Mouse (Mus musculus): ENCODE data around the gene Sema6d. TPM values are rescaled to one million over a fixed set of nuclear protein-coding genes. Genes with fewer than 3 reads are reported as not detected.

Sema6d gene
- polyA plus RNA-seq, 1 experiment from 2014 or later, result 12.2 TPM

GRCm38 (mm10) chr2:124626425-124626824, 536.7 kb downstream of the Sema6d start:
- WGBS, result 76% methylated on average over 7 of the region's 7 CpGs
- Histone ChIP-seq H3K27me3 (replicated peaks; ENCODE audit: control insufficient read depth, insufficient read depth, low read length) (no peaks in the 10 kb centered on the region), H3K9me3 (ENCODE audit: control insufficient read depth, low read length) (no peaks in the 10 kb centered on the region), H3K36me3 (ENCODE audit: control insufficient read depth, insufficient read depth, low read length) (no peaks in the 10 kb centered on the region), H3K9ac (ENCODE audit: low read depth, low read length) (no peak overlapping the region), H3K4me2 (no peak overlapping the region), H3K4me3 (ENCODE audit: low read depth, low read length) (no peak overlapping the region), H3K4me1 (replicated peaks; ENCODE audit: control insufficient read depth, insufficient read depth, low read length) (no peaks in the 10 kb centered on the region), H3K27ac (ENCODE audit: low read depth, low read length) (no peak overlapping the region)
- DNase-seq (ENCODE audit: low spot score) (no peak), ATAC-seq (replicated peaks; ENCODE audit: low FRiP score) (no peak)

DNA sequence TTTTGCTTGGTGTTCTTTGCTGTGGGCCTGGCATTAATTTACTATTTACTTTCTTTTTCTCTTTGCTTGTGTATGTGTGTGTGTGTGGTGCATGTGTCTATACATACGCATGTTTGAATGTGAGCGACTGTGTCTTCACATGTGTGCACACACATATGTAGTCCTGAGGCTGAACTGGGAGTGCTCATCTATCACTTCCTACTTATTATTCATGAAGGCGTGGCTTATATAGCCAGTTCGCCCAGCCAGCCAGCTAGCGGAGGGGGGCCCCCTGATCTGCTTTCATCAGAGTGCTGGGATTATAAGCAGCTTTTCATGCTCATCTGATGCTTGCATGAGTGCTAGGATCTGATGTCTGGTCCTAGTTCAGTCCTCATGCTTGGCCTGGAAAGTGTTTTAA, 537.9 kb downstream of the Sema6d start:
- no peaks in the 10 kb centered on the region for H3K4me1 ChIP-seq (replicated peaks; ENCODE audit: control insufficient read depth, insufficient read depth, low read length)
- no peak overlapping the region for H3K4me2 ChIP-seq
- no peaks in the 10 kb centered on the region for H3K27me3 ChIP-seq (replicated peaks; ENCODE audit: control insufficient read depth, insufficient read depth, low read length)
- no peak overlapping the region for H3K27ac ChIP-seq (ENCODE audit: low read depth, low read length)
- H3K36me3 ChIP-seq (ENCODE audit: control insufficient read depth, insufficient read depth, low read length), result no peaks in the 10 kb centered on the region
- no peaks in the 10 kb centered on the region for H3K9me3 ChIP-seq (ENCODE audit: control insufficient read depth, low read length)
- no peak overlapping the region for H3K9ac ChIP-seq (ENCODE audit: low read depth, low read length)
- no peak overlapping the region for H3K4me3 ChIP-seq (ENCODE audit: low read depth, low read length)
- no peak for ATAC-seq (replicated peaks; ENCODE audit: low FRiP score)
- no peak for DNase-seq (ENCODE audit: low spot score)
- 85% methylated on average over 5 of the region's 5 CpGs for WGBS

- H3K27ac ChIP-seq (ENCODE audit: low read depth, low read length), result no peak overlapping the region
- H3K4me3 ChIP-seq (ENCODE audit: low read depth, low read length), result no peak overlapping the region
- no peaks in the 10 kb centered on the region for H3K9me3 ChIP-seq (ENCODE audit: control insufficient read depth, low read length)
- DNase-seq (ENCODE audit: low spot score) (no peak), ATAC-seq (replicated peaks; ENCODE audit: low FRiP score) (no peak)
- H3K27me3 ChIP-seq (replicated peaks; ENCODE audit: control insufficient read depth, insufficient read depth, low read length), result no peaks in the 10 kb centered on the region
- no peak overlapping the region for H3K9ac ChIP-seq (ENCODE audit: low read depth, low read length)
- 91% methylated on average over 7 of the region's 7 CpGs for WGBS
- no peaks in the 10 kb centered on the region for H3K4me1 ChIP-seq (replicated peaks; ENCODE audit: control insufficient read depth, insufficient read depth, low read length)
- no peaks in the 10 kb centered on the region for H3K36me3 ChIP-seq (ENCODE audit: control insufficient read depth, insufficient read depth, low read length)
- H3K4me2 ChIP-seq, result no peak overlapping the region
These were observed 538.9 kb downstream of the Sema6d start for GRCm38 (mm10) chr2:124628701-124629100.

DNA sequence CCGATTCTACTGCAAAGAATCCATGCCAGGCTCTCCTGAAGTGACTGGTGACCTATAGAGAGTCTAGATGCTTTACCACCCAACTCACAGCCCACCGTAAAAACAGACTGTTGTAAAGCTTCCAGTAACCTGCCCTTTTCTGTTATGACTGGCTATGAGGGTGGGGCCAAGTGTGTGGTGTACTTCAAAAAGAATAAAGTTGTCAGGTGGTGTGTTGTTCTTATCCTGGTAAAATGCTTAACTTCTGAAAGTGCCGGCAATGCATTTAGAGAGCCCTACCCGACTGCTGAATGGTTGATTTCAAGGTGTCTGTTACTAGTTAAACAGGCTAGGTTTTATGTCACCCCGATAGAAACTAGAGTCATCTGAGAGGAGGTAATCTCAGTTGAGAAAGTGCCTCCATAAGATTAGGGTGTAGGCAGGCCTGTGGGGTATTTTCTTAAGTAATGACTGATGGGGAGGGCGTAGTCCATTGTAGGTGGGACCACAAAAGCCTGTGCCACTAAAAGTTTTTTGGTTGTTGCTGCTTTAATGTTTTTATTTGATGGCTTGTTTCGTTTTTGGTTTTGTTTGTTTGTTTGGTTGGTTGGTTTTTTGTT, 544.7 kb downstream of the Sema6d start:
- H3K4me1 ChIP-seq (replicated peaks; ENCODE audit: control insufficient read depth, insufficient read depth, low read length), result no peaks in the 10 kb centered on the region; the same call in 1 of the 2 replicates
- WGBS, result 87% methylated on average over 7 of the region's 7 CpGs

DNA sequence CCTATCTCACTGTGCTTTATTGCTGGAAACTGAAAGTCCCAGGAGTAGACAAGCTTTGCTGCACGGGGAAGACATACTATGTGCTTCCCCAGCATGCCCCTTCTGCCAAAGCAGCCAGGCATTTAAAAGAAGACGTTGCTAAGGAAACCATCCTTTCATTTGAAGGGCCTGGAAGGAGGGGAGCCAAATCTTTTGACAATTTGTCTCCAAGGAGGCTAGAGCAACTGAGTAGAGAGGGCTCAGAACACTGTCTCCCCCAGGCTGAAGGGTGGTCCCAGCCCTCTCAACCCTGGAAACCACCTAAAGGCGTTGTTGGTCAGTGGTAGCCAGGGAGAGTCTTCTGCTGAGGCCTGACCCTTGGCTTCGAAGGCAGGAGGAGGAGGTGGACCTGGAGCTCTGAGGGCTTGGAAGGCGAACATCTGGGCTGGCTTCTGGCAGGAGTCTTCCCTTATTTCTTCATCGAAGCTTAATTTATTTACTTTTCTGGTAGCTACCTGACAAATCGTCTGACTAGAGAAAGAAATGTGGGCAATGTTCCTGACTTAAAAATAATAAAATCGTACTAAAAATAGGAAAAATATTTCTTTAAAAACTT, 545.6 kb downstream of the Sema6d start:
- Histone ChIP-seq H3K4me3 (ENCODE audit: low read depth, low read length) (no peak overlapping the region), H3K9me3 (ENCODE audit: control insufficient read depth, low read length) (no peaks in the 10 kb centered on the region), H3K27ac (ENCODE audit: low read depth, low read length) (no peak overlapping the region), H3K4me1 (replicated peaks; ENCODE audit: control insufficient read depth, insufficient read depth, low read length) (no peaks in the 10 kb centered on the region; the same call in 1 of the 2 replicates), H3K4me2 (no peak overlapping the region), H3K36me3 (ENCODE audit: control insufficient read depth, insufficient read depth, low read length) (no peaks in the 10 kb centered on the region), H3K9ac (ENCODE audit: low read depth, low read length) (no peak overlapping the region), H3K27me3 (replicated peaks; ENCODE audit: control insufficient read depth, insufficient read depth, low read length) (no peaks in the 10 kb centered on the region)
- 65% methylated on average over 8 of the region's 8 CpGs for WGBS
- DNase-seq (ENCODE audit: low spot score), result no peak
- no peak for ATAC-seq (replicated peaks; ENCODE audit: low FRiP score)

More for the DNA sequence above, 544.7 kb downstream of the Sema6d start:
- Histone ChIP-seq H3K27me3 (replicated peaks; ENCODE audit: control insufficient read depth, insufficient read depth, low read length) (no peaks in the 10 kb centered on the region), H3K9ac (ENCODE audit: low read depth, low read length) (no peak overlapping the region), H3K27ac (ENCODE audit: low read depth, low read length) (no peak overlapping the region), H3K9me3 (ENCODE audit: control insufficient read depth, low read length) (no peaks in the 10 kb centered on the region), H3K36me3 (ENCODE audit: control insufficient read depth, insufficient read depth, low read length) (no peaks in the 10 kb centered on the region), H3K4me2 (no peak overlapping the region), H3K4me3 (ENCODE audit: low read depth, low read length) (no peak overlapping the region)
- ATAC-seq (replicated peaks; ENCODE audit: low FRiP score) (no peak), DNase-seq (ENCODE audit: low spot score) (no peak)

DNA sequence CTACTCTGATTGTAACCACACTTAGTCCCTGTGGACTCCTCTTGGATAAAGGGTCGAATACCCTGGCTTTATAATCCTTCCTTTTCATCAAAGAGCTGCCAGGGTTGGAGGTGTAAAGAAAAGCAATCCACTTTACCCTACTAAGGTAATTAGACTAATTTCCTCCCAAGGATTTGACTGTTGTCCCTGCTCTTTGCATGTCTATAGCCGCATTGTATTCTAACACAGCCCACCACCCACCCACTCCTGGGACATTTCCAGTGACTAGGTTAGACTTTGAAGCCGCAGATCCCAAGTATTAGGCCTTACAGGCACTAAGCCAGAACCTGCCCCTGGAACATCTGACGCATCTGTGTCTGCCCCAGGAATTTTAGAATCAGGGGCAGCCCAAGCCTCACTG, 547.3 kb downstream of the Sema6d start:
- Histone ChIP-seq H3K4me2 (no peak overlapping the region), H3K9me3 (ENCODE audit: control insufficient read depth, low read length) (no peaks in the 10 kb centered on the region), H3K9ac (ENCODE audit: low read depth, low read length) (no peak overlapping the region), H3K4me1 (replicated peaks; ENCODE audit: control insufficient read depth, insufficient read depth, low read length) (no peaks in the 10 kb centered on the region; the same call in 1 of the 2 replicates), H3K27ac (ENCODE audit: low read depth, low read length) (no peak overlapping the region), H3K27me3 (replicated peaks; ENCODE audit: control insufficient read depth, insufficient read depth, low read length) (no peaks in the 10 kb centered on the region), H3K36me3 (ENCODE audit: control insufficient read depth, insufficient read depth, low read length) (no peaks in the 10 kb centered on the region), H3K4me3 (ENCODE audit: low read depth, low read length) (no peak overlapping the region)
- 58% methylated on average over 4 of the region's 4 CpGs for WGBS
- DNase-seq (ENCODE audit: low spot score) (no peak), ATAC-seq (replicated peaks; ENCODE audit: low FRiP score) (no peak)

GRCm38 (mm10) chr2:124639221-124639963, 549.6 kb downstream of the Sema6d start:
- Histone ChIP-seq H3K36me3 (ENCODE audit: control insufficient read depth, insufficient read depth, low read length) (no peaks in the 10 kb centered on the region), H3K27me3 (replicated peaks; ENCODE audit: control insufficient read depth, insufficient read depth, low read length) (no peaks in the 10 kb centered on the region), H3K27ac (ENCODE audit: low read depth, low read length) (no peak overlapping the region), H3K4me1 (replicated peaks; ENCODE audit: control insufficient read depth, insufficient read depth, low read length) (no peaks in the 10 kb centered on the region; the same call in 1 of the 2 replicates), H3K9ac (ENCODE audit: low read depth, low read length) (no peak overlapping the region), H3K9me3 (ENCODE audit: control insufficient read depth, low read length) (no peaks in the 10 kb centered on the region), H3K4me2 (no peak overlapping the region), H3K4me3 (ENCODE audit: low read depth, low read length) (no peak overlapping the region)
- 66% methylated on average over 5 of the region's 5 CpGs for WGBS
- no peak for DNase-seq (ENCODE audit: low spot score)
- ATAC-seq (replicated peaks; ENCODE audit: low FRiP score), result no peak

DNA sequence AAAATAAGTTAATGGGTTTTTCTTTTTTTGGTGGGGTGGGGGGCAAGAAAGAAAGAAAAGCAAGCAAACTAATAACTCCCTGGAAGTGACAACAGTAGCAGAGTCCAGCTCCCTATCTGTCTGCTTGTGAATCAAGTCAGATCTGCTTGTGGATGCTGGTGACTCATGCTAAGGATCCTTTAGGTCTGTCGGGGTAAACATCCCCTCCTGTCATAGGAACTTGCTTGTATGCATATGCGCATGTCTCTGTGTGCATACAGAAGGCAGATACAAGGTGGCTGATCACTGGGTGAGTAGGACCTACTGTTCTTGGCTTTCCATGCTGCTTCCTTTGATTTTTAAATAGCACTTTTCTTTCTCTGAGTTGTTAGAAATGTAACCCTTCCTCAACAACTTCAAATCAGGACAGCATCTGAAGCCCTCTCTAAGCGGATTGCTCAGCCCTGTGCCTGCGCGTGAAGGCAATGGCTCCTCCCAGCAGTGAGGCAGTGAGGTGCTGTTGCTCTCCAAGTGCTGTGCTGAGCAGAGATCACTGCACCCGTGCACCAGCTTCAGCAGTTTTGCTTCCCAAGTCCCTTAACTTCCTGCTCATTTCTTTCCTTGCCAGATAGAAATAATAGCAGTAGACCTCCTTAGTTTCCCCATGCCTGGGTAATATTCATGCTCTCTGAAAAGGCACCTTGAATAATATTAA, 550.9 kb downstream of the Sema6d start:
- Histone ChIP-seq H3K27me3 (replicated peaks; ENCODE audit: control insufficient read depth, insufficient read depth, low read length) (no peaks in the 10 kb centered on the region), H3K9me3 (ENCODE audit: control insufficient read depth, low read length) (no peaks in the 10 kb centered on the region), H3K4me1 (replicated peaks; ENCODE audit: control insufficient read depth, insufficient read depth, low read length) (no peaks in the 10 kb centered on the region), H3K36me3 (ENCODE audit: control insufficient read depth, insufficient read depth, low read length) (no peaks in the 10 kb centered on the region), H3K4me2 (no peak overlapping the region), H3K27ac (ENCODE audit: low read depth, low read length) (no peak overlapping the region), H3K4me3 (ENCODE audit: low read depth, low read length) (no peak overlapping the region), H3K9ac (ENCODE audit: low read depth, low read length) (no peak overlapping the region)
- 50% methylated on average over 6 of the region's 6 CpGs for WGBS
- ATAC-seq (replicated peaks; ENCODE audit: low FRiP score) (no peak), DNase-seq (ENCODE audit: low spot score) (no peak)

Measured in liver, embryonic 11.5 days (tissue).